Mouse (Mus musculus): Measurements from ENCODE around the gene Zzz3. TPM values are rescaled to one million over a fixed set of nuclear protein-coding genes. Genes with fewer than 3 reads are reported as not detected.
"Not testable (repeated sequence)": the region's sequence is repeated elsewhere in the genome, so short reads cannot be mapped to it uniquely, and the experiment has no call there.

The Zzz3 gene
- polyA plus RNA-seq, 1 experiment from 2014 or later = 22.8 TPM

GRCm38 (mm10) chr3:152457308-152458035, 62.2 kb downstream of the Zzz3 start:
- H3K4me1 ChIP-seq (replicated peaks; ENCODE audit: control insufficient read depth, insufficient read depth) = no peaks in the 10 kb centered on the region
- H3K27me3 ChIP-seq (ENCODE audit: control insufficient read depth, insufficient read depth, low read length) = no peaks in the 10 kb centered on the region
- WGBS = 88% methylated on average over 2 of the region's 2 CpGs
- H3K9ac ChIP-seq (ENCODE audit: low read length) = no peak overlapping the region
- H3K27ac ChIP-seq (replicated peaks) = no peak overlapping the region
- no peak overlapping the region for H3K4me3 ChIP-seq (ENCODE audit: low read depth, low read length)
- TF ChIP-seq CTCF (IDR thresholded peaks at IDR 0.05; ENCODE audit: low read depth) (no peak), EP300 (optimal IDR thresholded peaks at IDR 0.05) (no peak)
- H3K36me3 ChIP-seq (ENCODE audit: control insufficient read depth, insufficient read depth, low read length) = peaks cover 9% of the 10 kb centered on the region; the same call in 1 of the 2 replicates
- H3K4me2 ChIP-seq (replicated peaks; ENCODE audit: low read depth) = no peak overlapping the region
- DNase-seq (ENCODE audit: low spot score) = no peak
- no peaks in the 10 kb centered on the region for H3K9me3 ChIP-seq (ENCODE audit: control insufficient read depth, low read length)
- no peak for ATAC-seq (ENCODE audit: low FRiP score, low TSS enrichment)

DNA sequence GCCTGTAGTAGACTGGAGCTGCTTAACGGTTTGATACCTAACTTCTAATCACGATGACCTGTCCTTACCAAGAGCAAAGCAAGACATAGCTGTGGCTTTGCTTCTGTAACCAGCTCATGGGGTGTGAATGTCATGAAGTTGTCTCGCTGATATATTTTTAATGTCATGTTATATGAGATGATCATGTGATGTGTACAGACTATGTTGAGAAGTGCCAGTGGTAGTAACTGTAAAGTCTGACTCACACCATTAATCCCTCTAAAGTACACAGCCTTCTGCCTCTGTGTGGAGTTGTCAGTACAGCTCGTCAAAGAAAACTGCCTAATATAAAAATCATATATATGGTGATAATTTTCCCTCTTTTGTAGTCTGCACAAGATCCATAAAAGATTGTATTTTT, 63.6 kb downstream of the Zzz3 start:
- not testable (repeated sequence) for H3K36me3 ChIP-seq (ENCODE audit: control insufficient read depth, insufficient read depth, low read length); H3K4me3 ChIP-seq (ENCODE audit: low read depth, low read length); H3K9me3 ChIP-seq (ENCODE audit: control insufficient read depth, low read length); H3K9ac ChIP-seq (ENCODE audit: low read length); H3K4me1 ChIP-seq (replicated peaks; ENCODE audit: control insufficient read depth, insufficient read depth); ATAC-seq (ENCODE audit: low FRiP score, low TSS enrichment); H3K27me3 ChIP-seq (ENCODE audit: control insufficient read depth, insufficient read depth, low read length); H3K27ac ChIP-seq (replicated peaks); DNase-seq (ENCODE audit: low spot score); H3K4me2 ChIP-seq (replicated peaks; ENCODE audit: low read depth)
- 69% methylated on average over 4 of the region's 4 CpGs for WGBS

DNA sequence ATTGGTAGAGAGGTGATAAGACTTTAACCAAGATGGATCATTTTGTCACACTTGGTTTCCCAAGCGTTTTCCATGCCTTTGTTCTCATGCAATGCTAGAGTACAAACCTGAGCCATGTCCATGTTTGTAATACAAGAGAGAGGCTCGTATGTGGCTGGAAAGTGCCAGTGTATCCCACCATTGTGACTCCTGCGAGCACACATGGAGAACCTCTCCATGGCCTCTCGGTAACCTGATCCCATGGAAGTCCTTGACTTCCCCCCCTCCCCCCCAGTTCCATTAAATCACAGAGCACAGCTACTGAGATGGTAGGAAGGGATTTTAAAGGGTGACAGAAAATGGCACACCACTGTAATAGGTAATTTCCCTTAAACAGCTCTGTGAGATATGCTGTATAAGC, 65.5 kb downstream of the Zzz3 start:
- DNase-seq (ENCODE audit: low spot score) = no peak
- TF ChIP-seq EP300 (optimal IDR thresholded peaks at IDR 0.05) (no peak), CTCF (IDR thresholded peaks at IDR 0.05; ENCODE audit: low read depth) (no peak)
- H3K4me3 ChIP-seq (ENCODE audit: low read depth, low read length) = no peak overlapping the region
- H3K4me1 ChIP-seq (replicated peaks; ENCODE audit: control insufficient read depth, insufficient read depth) = no peaks in the 10 kb centered on the region
- ATAC-seq (ENCODE audit: low FRiP score, low TSS enrichment) = no peak
- no peak overlapping the region for H3K4me2 ChIP-seq (replicated peaks; ENCODE audit: low read depth)
- H3K9ac ChIP-seq (ENCODE audit: low read length) = no peak overlapping the region
- no peaks in the 10 kb centered on the region for H3K9me3 ChIP-seq (ENCODE audit: control insufficient read depth, low read length)
- H3K27ac ChIP-seq (replicated peaks) = no peak overlapping the region
- H3K36me3 ChIP-seq (ENCODE audit: control insufficient read depth, insufficient read depth, low read length) = 0 out of 2 replicates have a peak, but pooled peaks cover 2% of the 10 kb centered on the region
- WGBS = 47% methylated on average over 4 of the region's 4 CpGs
- no peaks in the 10 kb centered on the region for H3K27me3 ChIP-seq (ENCODE audit: control insufficient read depth, insufficient read depth, low read length)

DNA sequence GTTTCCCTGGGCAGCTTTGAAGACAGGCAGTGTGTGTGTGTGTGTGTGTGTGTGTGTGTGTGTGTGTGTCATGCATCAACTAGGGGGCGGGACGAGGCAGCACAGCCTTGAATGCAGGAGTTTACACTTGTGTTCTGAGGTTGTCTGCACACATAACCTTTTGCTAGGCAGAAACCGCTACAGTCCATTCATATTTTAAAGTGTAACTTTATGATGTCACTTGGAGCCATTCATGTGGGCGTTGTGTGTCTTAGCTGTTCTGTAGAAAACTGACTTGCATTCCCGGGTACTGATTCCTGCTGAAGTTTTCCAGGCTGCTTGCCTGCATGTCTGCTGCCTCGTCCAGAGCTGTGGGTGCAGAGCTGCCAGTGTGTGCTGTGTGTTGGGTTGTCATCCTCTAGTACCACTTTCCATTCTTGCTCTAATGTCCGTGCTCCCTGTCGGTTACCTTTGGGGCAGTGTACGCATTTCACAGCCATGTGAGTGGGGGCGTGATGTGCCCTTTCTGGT, 66.8 kb downstream of the Zzz3 start:
- Histone ChIP-seq H3K4me2 (replicated peaks; ENCODE audit: low read depth) (no peak overlapping the region), H3K36me3 (ENCODE audit: control insufficient read depth, insufficient read depth, low read length) (0 out of 2 replicates have a peak, but pooled peaks cover 2% of the 10 kb centered on the region), H3K4me1 (replicated peaks; ENCODE audit: control insufficient read depth, insufficient read depth) (no peaks in the 10 kb centered on the region), H3K9ac (ENCODE audit: low read length) (no peak overlapping the region), H3K27ac (replicated peaks) (no peak overlapping the region), H3K27me3 (ENCODE audit: control insufficient read depth, insufficient read depth, low read length) (no peaks in the 10 kb centered on the region), H3K4me3 (ENCODE audit: low read depth, low read length) (no peak overlapping the region), H3K9me3 (ENCODE audit: control insufficient read depth, low read length) (no peaks in the 10 kb centered on the region)
- DNase-seq (ENCODE audit: low spot score) (no peak), ATAC-seq (ENCODE audit: low FRiP score, low TSS enrichment) (no peak)
- no peak for TF ChIP-seq EP300 (optimal IDR thresholded peaks at IDR 0.05)
- no peak for TF ChIP-seq CTCF (IDR thresholded peaks at IDR 0.05; ENCODE audit: low read depth)
- WGBS = 71% methylated on average over 10 of the region's 10 CpGs

DNA sequence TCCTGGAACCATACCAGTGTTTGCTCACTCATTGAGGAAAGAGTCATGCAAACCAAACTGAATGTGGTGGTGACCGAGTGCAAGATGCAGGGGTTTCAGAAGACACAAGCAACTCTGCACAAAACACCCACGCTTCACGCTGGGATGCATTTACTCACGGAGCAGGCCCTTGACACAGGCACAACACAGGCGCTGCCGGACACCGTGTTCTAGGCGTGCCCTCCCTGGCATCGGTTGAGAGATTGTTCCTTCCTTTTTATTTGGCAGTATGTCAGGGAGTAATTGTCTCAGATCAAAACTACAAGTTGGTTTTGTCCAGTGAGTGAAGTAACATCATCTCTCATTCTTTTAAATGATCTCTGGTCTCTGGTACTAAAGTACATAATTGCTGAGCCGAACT, 67.6 kb downstream of the Zzz3 start:
- no peak overlapping the region for H3K27ac ChIP-seq (replicated peaks)
- 89% methylated on average over 10 of the region's 10 CpGs for WGBS
- H3K4me1 ChIP-seq (replicated peaks; ENCODE audit: control insufficient read depth, insufficient read depth) = no peaks in the 10 kb centered on the region
- H3K9me3 ChIP-seq (ENCODE audit: control insufficient read depth, low read length) = no peaks in the 10 kb centered on the region
- H3K9ac ChIP-seq (ENCODE audit: low read length) = no peak overlapping the region
- H3K27me3 ChIP-seq (ENCODE audit: control insufficient read depth, insufficient read depth, low read length) = no peaks in the 10 kb centered on the region
- ATAC-seq (ENCODE audit: low FRiP score, low TSS enrichment) (no peak), DNase-seq (ENCODE audit: low spot score) (no peak)
- no peak overlapping the region for H3K4me3 ChIP-seq (ENCODE audit: low read depth, low read length)
- TF ChIP-seq CTCF (IDR thresholded peaks at IDR 0.05; ENCODE audit: low read depth) = no peak
- TF ChIP-seq EP300 (optimal IDR thresholded peaks at IDR 0.05) = no peak
- no peak overlapping the region for H3K4me2 ChIP-seq (replicated peaks; ENCODE audit: low read depth)
- 0 out of 2 replicates have a peak, but pooled peaks cover 2% of the 10 kb centered on the region for H3K36me3 ChIP-seq (ENCODE audit: control insufficient read depth, insufficient read depth, low read length)

DNA sequence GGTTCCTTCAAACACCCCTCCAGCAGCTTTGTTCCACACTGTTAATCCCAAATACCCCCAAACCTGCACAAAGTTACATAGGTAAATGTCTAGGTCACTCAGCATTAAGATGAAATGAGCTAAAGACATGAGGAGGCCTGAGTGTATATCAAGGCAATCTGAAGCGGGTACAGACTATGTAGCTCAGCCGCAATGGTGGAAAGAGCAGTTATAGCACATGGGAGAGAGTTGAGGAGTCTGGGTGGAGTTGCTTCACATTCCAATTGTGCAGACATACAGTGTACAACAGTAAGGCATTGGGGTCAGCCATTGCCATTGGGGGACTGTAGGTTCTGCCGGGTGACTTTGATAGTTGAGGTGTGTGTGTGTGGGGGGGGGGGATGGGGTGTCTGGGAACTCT, 69.2 kb downstream of the Zzz3 start:
- no peak overlapping the region for H3K4me3 ChIP-seq (ENCODE audit: low read depth, low read length)
- H3K27ac ChIP-seq (replicated peaks) = no peak overlapping the region
- no peaks in the 10 kb centered on the region for H3K9me3 ChIP-seq (ENCODE audit: control insufficient read depth, low read length)
- 95% methylated on average over 3 of the region's 3 CpGs for WGBS
- H3K9ac ChIP-seq (ENCODE audit: low read length) = no peak overlapping the region
- DNase-seq (ENCODE audit: low spot score) = no peak
- H3K4me1 ChIP-seq (replicated peaks; ENCODE audit: control insufficient read depth, insufficient read depth) = no peaks in the 10 kb centered on the region
- TF ChIP-seq CTCF (IDR thresholded peaks at IDR 0.05; ENCODE audit: low read depth) (no peak), EP300 (optimal IDR thresholded peaks at IDR 0.05) (no peak)
- H3K4me2 ChIP-seq (replicated peaks; ENCODE audit: low read depth) = no peak overlapping the region
- no peak for ATAC-seq (ENCODE audit: low FRiP score, low TSS enrichment)
- no peaks in the 10 kb centered on the region for H3K27me3 ChIP-seq (ENCODE audit: control insufficient read depth, insufficient read depth, low read length)
- H3K36me3 ChIP-seq (ENCODE audit: control insufficient read depth, insufficient read depth, low read length) = 0 out of 2 replicates have a peak, but pooled peaks cover 2% of the 10 kb centered on the region
